Comparison of ENCODE assay signal across 29 mouse cellular contexts in the genomic region with DNA sequence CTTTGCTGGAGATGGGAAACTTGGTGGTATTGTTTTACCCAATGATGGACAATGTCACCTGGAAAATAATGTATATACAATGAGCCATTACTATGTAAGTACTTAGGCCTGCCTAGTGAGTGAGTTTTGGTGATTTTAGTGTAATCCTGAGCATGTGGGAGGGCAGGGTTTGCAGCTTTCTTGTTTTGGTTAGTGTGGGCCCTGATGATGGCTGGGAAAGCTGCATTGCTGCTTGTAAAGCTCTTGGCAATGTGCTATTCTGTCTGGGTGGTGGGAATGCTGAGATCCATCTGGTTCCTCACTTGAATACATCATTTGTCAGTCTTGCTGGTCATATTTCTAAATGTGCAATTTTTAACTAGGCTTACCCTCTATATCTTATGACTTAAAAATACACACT. TPM values are rescaled to one million over a fixed set of nuclear protein-coding genes. Genes with fewer than 3 reads are reported as not detected.
DNase-seq lines count a peak whose midpoint lies in the region; ATAC-seq lines count a peak whose summit lies in the region.
"Had no signal": no experiment of that assay in that cellular context is flagged by ENCODE, and none has a peak within 500 bp of the region (broad histone marks: within the 10 kb centered on the region; RNA-seq: fewer than 3 reads in every experiment).

No protein-coding gene starts in this region.

- peaks cover 44% of the 10 kb centered on the region for H3K36me3 ChIP-seq in lung, embryonic 16.5 days (ENCODE audit: control insufficient read depth, insufficient read depth, low read length)

- no peak overlapping the region for H3K9ac ChIP-seq in lung, embryonic 16.5 days (ENCODE audit: low read length)
- H3K9ac ChIP-seq: forebrain, embryonic 13.5 days; heart, embryonic 13.5 days; hindbrain, embryonic 15.5 days; liver, embryonic 12.5 days; liver, postnatal 0 days; midbrain, embryonic 15.5 days; neural tube, embryonic 15.5 days had no signal

- H3K4me3 ChIP-seq in lung, embryonic 16.5 days (ENCODE audit: low read length): no peak overlapping the region
- H3K4me3 ChIP-seq: forebrain, embryonic 13.5 days; heart, embryonic 13.5 days; hindbrain, embryonic 10.5 days; hindbrain, embryonic 15.5 days; liver, embryonic 12.5 days; midbrain, embryonic 10.5 days; midbrain, embryonic 15.5 days; neural tube, embryonic 15.5 days had no signal

- ATAC-seq in lung, embryonic 16.5 days (ENCODE audit: low read depth): peak; percentile 41; the same call in 1 of the 2 replicates
- ATAC-seq: CD4-positive, CD25-positive, alpha-beta regulatory T cell, adult 4 months; forebrain, embryonic 13.5 days; inflammation-experienced regulatory T-cells, adult 6 months; liver, embryonic 12.5 days; liver, postnatal 0 days; midbrain, embryonic 15.5 days had no signal

- H3K4me2 ChIP-seq in lung, embryonic 16.5 days (ENCODE audit: low read depth, low read length): no peak overlapping the region
- H3K4me2 ChIP-seq: forebrain, embryonic 13.5 days; heart, embryonic 13.5 days; hindbrain, embryonic 15.5 days; liver, embryonic 12.5 days; midbrain, embryonic 15.5 days; neural tube, embryonic 15.5 days had no signal

- no peaks in the 10 kb centered on the region for H3K9me3 ChIP-seq in lung, embryonic 16.5 days (ENCODE audit: control insufficient read depth, low read length)
- H3K9me3 ChIP-seq: forebrain, embryonic 13.5 days; heart, embryonic 13.5 days; hindbrain, embryonic 10.5 days; hindbrain, embryonic 15.5 days; liver, embryonic 12.5 days; midbrain, embryonic 10.5 days; midbrain, embryonic 15.5 days; neural tube, embryonic 15.5 days had no signal

- no peaks in the 10 kb centered on the region for H3K4me1 ChIP-seq in lung, embryonic 16.5 days (replicated peaks; ENCODE audit: control insufficient read depth, insufficient read depth, low read length)
- H3K4me1 ChIP-seq: forebrain, embryonic 13.5 days; heart, embryonic 13.5 days; hindbrain, embryonic 10.5 days; hindbrain, embryonic 15.5 days; midbrain, embryonic 10.5 days; midbrain, embryonic 15.5 days; neural tube, embryonic 15.5 days had no signal

- H3K27ac ChIP-seq in lung, embryonic 16.5 days (ENCODE audit: low read length): no peak overlapping the region
- H3K27ac ChIP-seq: forebrain, embryonic 13.5 days; heart, embryonic 13.5 days; hindbrain, embryonic 10.5 days; hindbrain, embryonic 15.5 days; liver, embryonic 12.5 days; midbrain, embryonic 10.5 days; midbrain, embryonic 15.5 days; neural tube, embryonic 15.5 days had no signal

- DNase-seq in layer of hippocampus, adult 18-20 months (ENCODE audit: low spot score in 2 of 2): peak; percentile 19 to 75
- no peak for DNase-seq in layer of hippocampus, postnatal 10 days (ENCODE audit: low spot score in 2 of 2)
- DNase-seq in lung, postnatal 10 days: no peak
- peak; percentile 39 to 63 for DNase-seq in frontal cortex, postnatal 36 days (ENCODE audit: low spot score in 2 of 2)
- peak; percentile 36 to 44 for DNase-seq in left cerebral cortex, adult 9 months (ENCODE audit: low spot score in 2 of 2)
- no peak for DNase-seq in ovary, postnatal 36 days (ENCODE audit: low spot score)
- DNase-seq: adrenal gland, postnatal 36 days; cerebellum, adult 2 months; cerebellum, postnatal 25 days; gastrocnemius, postnatal 10 days; heart, postnatal 10 days; kidney, adult 11 months; kidney, postnatal 14 days; liver, postnatal 0 days; lung, postnatal 14 days; spleen, adult 18-20 months; thymus, adult 18-20 months; thymus, postnatal 36 days had no signal

- H3K27me3 ChIP-seq in lung, embryonic 16.5 days (ENCODE audit: control insufficient read depth, insufficient read depth, low read depth, low read length): no peaks in the 10 kb centered on the region
- H3K27me3 ChIP-seq: forebrain, embryonic 13.5 days; heart, embryonic 13.5 days; hindbrain, embryonic 15.5 days; liver, embryonic 12.5 days; midbrain, embryonic 15.5 days; neural tube, embryonic 15.5 days had no signal

RNA-seq across cellular contexts. Expression of gene Itgb1, which starts 30.7 kb away (rescaled TPM):
- 10 to 100 TPM; 33.6 to 34.3 TPM for total RNA-seq in layer of hippocampus, adult 18-20 months (2021)
- total RNA-seq in layer of hippocampus, postnatal 10 days (2021): 10 to 100 TPM; 90.7 to 92.0 TPM
- polyA plus RNA-seq in lung, embryonic 16.5 days (2015; fragmentation: Nextera tagmentation; extraction: Ambion mirVana): 373 and 384 TPM in 2 replicates

Comparison
In these comparisons a context has a peak if more than half of its experiments do, and no peak if none do; other contexts are left out.
1. DNase-seq: peak in layer of hippocampus, adult 18-20 months (2 of 2), frontal cortex, postnatal 36 days (2 of 2) and left cerebral cortex, adult 9 months (2 of 2); none in layer of hippocampus, postnatal 10 days (0 of 2), lung, postnatal 10 days (single experiment) and ovary, postnatal 36 days (single experiment).